Mouse (Mus musculus) left cerebral cortex, postnatal 25 days (tissue): ENCODE measurements at regions not wholly inside any gene's neighbourhood (a gene's known extent, or its start where the extent isn't known, plus 50 kb on each side); places are given as distances from the start of the nearest gene placed in this dataset.
A peak's percentile ranks its signal among the peaks of the same experiment; 100 is the strongest.

Source experiments
- DNase-seq, 2 experiments: peaks; one replicate each; pipeline ENCODE4 v3.0.0; 2022; ENCODE audit warnings: low spot score in 2 of 2, mixed read lengths in 1 of 2
- intact Hi-C: fragments of 180-260 bp; cut with DNase I; formaldehyde crosslinking; loops from one replicate; pipeline ENCODE4 v1.15.1; 2025

- intact Hi-C loops, result no loop called here
- DNase-seq, result no peak
Measured at GRCm38 (mm10) chr8:101815121-101815520, 970.3 kb downstream of the Cdh11 start.

DNA sequence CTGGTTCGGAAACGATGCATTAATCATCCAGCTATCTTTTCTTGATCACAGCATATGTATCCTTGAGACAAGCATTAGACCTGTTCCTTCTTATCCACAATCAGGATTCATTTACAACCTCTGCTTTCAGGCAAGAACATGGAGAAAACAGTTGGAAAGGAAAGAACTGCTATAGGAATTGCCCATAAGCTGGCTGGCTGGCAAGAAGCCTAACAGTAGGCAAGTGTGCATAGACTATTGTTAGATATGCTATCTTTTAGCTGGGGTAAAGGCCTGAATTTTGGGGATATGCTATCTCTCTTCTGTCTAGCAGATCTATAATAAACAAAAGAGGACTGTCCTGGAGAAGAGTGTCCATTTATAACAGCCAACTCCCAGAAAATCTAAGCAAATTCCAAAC lies 981.9 kb downstream of the Cdh11 start:
- intact Hi-C loops, result no loop called here
- DNase-seq, result peak; percentile 31 to 78

- DNase-seq, result no peak
Measured at GRCm38 (mm10) chr8:101802119-101802518, 983.3 kb downstream of the Cdh11 start.

GRCm38 (mm10) chr8:101790785-101791184 lies 994.7 kb downstream of the Cdh11 start:
- peak in 1 of 2 experiments; percentile 78 for DNase-seq
- intact Hi-C loops, result no loop called here

More at GRCm38 (mm10) chr8:101802119-101802518, 983.3 kb downstream of the Cdh11 start:
- intact Hi-C loops, result no loop called here

DNA sequence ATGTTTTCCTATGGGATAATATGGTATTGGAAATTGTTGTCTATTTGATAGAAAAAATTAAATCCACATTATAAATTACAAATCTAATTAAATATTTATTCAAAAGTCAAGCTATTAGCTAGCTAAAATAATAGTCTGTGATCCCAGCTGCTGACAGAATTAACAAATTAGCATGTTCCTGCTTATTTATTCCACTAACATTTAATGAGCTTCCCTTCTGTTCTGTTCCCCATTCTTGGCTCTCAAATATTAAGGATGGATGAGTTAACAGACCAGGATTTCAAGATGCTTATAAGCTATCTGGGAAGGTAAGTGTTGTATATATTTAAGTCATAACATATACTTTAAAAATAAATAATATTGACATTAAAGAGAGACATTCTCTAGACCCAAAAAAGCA lies 998.6 kb downstream of the Cdh11 start:
- no peak for DNase-seq
- intact Hi-C loops, result loop anchor here (10.0 kb wide), 1 partner anchor 998 kb away; the partner anchor contains the start of gene Cdh11

GRCm38 (mm10) chr8:101782556-101782955 lies 1002.9 kb downstream of the Cdh11 start:
- intact Hi-C loops, result loop anchor here (5.0 to 10.0 kb wide), 2 partner anchors 220 to 1002 kb away; partner anchors contain the start of gene Cdh11
- DNase-seq, result no peak

- intact Hi-C loops, result loop anchor here (5.0 to 10.0 kb wide), 2 partner anchors 220 to 1003 kb away; partner anchors contain the start of gene Cdh11
- peak in 1 of 2 experiments; percentile 54 for DNase-seq
Measured at GRCm38 (mm10) chr8:101781942-101782341, 1003.5 kb downstream of the Cdh11 start.

DNA sequence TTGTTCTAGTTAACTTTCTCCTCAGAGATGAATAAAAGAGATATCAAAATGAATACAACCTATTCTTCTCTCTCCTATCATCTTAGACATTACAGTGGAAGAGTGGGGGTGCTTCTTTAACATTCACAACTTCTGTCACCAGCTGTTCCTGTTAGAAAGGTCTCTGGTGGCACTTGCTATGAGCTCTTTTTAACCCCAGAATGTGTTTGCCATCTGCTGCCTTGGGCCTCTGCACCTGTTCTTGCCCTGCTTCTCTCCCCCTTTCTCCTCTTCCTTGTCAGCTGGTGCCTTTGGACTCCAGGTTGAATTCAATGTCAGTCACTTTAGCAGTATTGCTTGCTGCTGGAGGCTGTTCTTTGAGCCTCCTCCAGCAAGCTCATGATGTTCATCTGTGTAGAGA lies 1005.5 kb downstream of the Cdh11 start:
- intact Hi-C loops, result loop anchor here (5.0 to 10.0 kb wide), 2 partner anchors 222 to 1005 kb away; partner anchors contain the start of gene Cdh11
- DNase-seq, result no peak

GRCm38 (mm10) chr8:101767588-101767987 lies 1017.9 kb downstream of the Cdh11 start:
- intact Hi-C loops, result no loop called here
- DNase-seq, result peak in 1 of 2 experiments; percentile 74
